Mouse (Mus musculus) heart, embryonic 12.5 days (tissue): ENCODE measurements at regions not wholly inside any gene's neighbourhood (a gene's known extent, or its start where the extent isn't known, plus 50 kb on each side); places are given as distances from the start of the nearest gene placed in this dataset.

ENCODE experiments used
- ATAC-seq: fragments of 200-750 bp; cut with Nextera tagmentation; 2 replicates; pipeline ENCODE4 v1.8.0; 2017; ENCODE audit warnings: moderate TSS enrichment, moderate library complexity; ENCODE audit not compliant: insufficient number of reproducible peaks, low FRiP score
- H3K27ac ChIP-seq: fragments of 300-500 bp; sonication (generic); 2 replicates; pipeline ENCODE4 v1.5.1; 2016; ENCODE audit warnings: mild to moderate bottlenecking, moderate library complexity; ENCODE audit not compliant: poor library complexity, severe bottlenecking
- H3K27me3 ChIP-seq: fragments of 300-500 bp; sonication (generic); replicated peaks from 2 replicates; pipeline ENCODE4 v1.6.1; 2016; ENCODE audit warnings: mild to moderate bottlenecking, moderate library complexity
- H3K36me3 ChIP-seq: fragments of 300-500 bp; sonication (generic); 2 replicates; pipeline ENCODE4 v1.6.1; 2016; ENCODE audit warnings: mild to moderate bottlenecking, moderate library complexity
- H3K4me1 ChIP-seq: fragments of 300-500 bp; sonication (generic); replicated peaks from 2 replicates; pipeline ENCODE4 v1.6.1; 2016; ENCODE audit warnings: mild to moderate bottlenecking
- H3K4me2 ChIP-seq: fragments of 300-500 bp; sonication (generic); 2 replicates; pipeline ENCODE4 v1.6.1; 2016; ENCODE audit warnings: mild to moderate bottlenecking, moderate library complexity
- H3K4me3 ChIP-seq: fragments of 300-500 bp; sonication (generic); 2 replicates; pipeline ENCODE4 v1.5.1; 2016; ENCODE audit warnings: mild to moderate bottlenecking
- H3K9ac ChIP-seq: fragments of 300-500 bp; sonication (generic); 2 replicates; pipeline ENCODE4 v1.6.1; 2016; ENCODE audit warnings: mild to moderate bottlenecking, moderate library complexity
- H3K9me3 ChIP-seq: fragments of 300-500 bp; sonication (generic); replicated peaks from 2 replicates; pipeline ENCODE4 v1.6.1; 2016; ENCODE audit warnings: mild to moderate bottlenecking, moderate library complexity
- WGBS: fragments of 180-500 bp; shearing (Covaris S2); methylation state at CpG from one replicate; pipeline ENCODE4 v1.1.7; 2016; 5-methylcytosine and 5-hydroxymethylcytosine counted together

DNA sequence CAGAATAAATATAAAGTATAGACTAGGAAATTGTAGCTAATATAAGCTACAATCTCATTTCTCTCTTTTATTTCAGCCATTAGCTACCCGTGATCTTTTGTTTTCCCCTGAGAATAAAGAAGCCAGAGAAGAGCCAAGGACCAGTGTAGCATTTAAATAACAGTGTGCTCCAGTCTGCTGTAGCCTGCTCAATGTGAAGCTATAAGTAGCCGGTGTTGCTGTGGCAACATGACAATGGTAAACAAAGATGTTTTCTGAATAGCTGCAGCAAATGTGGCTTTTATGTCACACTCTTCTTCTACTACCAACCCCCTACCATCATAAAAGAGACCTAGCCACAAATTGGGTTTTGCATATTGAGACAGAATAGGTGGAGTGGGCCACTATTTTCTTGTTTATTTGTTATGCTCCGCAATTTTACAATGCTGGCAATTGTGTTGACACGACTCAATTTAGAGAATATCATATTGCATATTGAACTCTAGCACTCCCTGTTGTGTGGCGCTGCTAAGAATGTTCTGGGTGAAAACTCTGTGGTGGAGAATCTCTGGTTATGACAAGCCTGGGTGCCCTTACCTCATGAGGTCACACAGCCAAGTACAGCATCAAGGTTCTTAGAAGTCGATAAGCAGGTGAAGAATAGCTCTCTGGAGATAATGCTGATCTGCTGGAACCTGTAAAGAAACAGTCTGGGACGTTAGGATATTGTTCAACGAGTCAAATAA lies 272.3 kb upstream of the Mmadhc start:
- no peak overlapping the region for H3K4me3 ChIP-seq
- no peaks in the 10 kb centered on the region for H3K36me3 ChIP-seq
- H3K4me2 ChIP-seq: no peak overlapping the region
- 68% methylated on average over 8 of the region's 8 CpGs for WGBS
- no peak overlapping the region for H3K27ac ChIP-seq
- H3K9ac ChIP-seq: no peak overlapping the region
- H3K9me3 ChIP-seq: no peaks in the 10 kb centered on the region
- no peak for ATAC-seq
- H3K27me3 ChIP-seq: no peaks in the 10 kb centered on the region
- H3K4me1 ChIP-seq: 0 out of 2 replicates have a peak, but pooled peaks cover 6% of the 10 kb centered on the region

DNA sequence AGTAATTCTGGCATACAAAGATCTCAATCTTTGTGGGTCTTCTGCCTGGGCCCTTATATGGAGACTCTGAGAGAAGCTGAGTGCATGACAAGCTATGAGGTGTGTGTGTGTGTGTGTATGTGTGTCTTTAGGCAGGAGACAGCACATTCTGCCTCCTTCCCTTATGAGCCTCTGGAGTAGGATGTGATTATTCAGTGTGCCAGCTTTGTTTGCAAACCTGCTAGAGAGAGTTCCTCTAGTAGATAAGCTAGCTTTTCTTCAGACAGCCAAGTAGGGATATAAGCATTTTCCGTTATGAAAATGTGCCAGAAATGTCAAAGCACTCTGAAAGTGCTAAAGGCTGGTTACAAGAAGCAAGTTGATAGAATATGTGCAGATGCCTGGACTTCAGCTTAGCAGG lies 270.9 kb upstream of the Mmadhc start:
- Histone ChIP-seq H3K36me3 (no peaks in the 10 kb centered on the region), H3K9me3 (no peaks in the 10 kb centered on the region), H3K4me1 (0 out of 2 replicates have a peak, but pooled peaks cover 6% of the 10 kb centered on the region), H3K27ac (no peak overlapping the region), H3K9ac (no peak overlapping the region), H3K4me2 (no peak overlapping the region), H3K4me3 (no peak overlapping the region), H3K27me3 (no peaks in the 10 kb centered on the region)
- WGBS: 55% methylated on average over 1 of the region's 1 CpGs
- ATAC-seq: no peak

DNA sequence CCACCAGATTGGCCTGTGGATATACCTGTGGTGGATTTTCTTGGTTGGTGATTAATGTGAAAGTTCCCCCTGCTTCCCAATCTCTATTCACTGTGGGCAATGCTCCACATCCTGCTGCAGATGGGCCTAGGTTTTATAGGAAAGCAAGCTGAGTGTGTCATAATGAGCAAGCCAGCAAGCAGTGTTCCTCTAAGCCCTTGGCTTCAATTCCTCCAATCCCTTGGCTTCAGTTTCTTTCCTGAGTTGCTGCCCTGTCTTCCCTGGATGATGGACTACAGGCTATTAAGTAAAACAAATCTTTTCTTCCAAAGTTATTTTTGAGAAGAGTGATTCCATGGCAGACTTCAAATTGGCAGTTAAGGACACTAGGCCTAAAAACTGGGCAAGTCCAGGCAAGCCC lies 257.4 kb upstream of the Mmadhc start:
- H3K9ac ChIP-seq: no peak overlapping the region
- H3K4me3 ChIP-seq: no peak overlapping the region
- no peak overlapping the region for H3K27ac ChIP-seq
- ATAC-seq: no peak
- H3K27me3 ChIP-seq: no peaks in the 10 kb centered on the region
- H3K9me3 ChIP-seq: no peaks in the 10 kb centered on the region
- H3K4me2 ChIP-seq: no peak overlapping the region
- no peaks in the 10 kb centered on the region for H3K4me1 ChIP-seq
- no peaks in the 10 kb centered on the region for H3K36me3 ChIP-seq

GRCm38 (mm10) chr2:50552437-50552836 lies 255.8 kb upstream of the Mmadhc start:
- H3K4me2 ChIP-seq: no peak overlapping the region
- H3K4me3 ChIP-seq: no peak overlapping the region
- H3K27ac ChIP-seq: no peak overlapping the region
- no peaks in the 10 kb centered on the region; the same call in 1 of the 2 replicates for H3K9me3 ChIP-seq
- H3K27me3 ChIP-seq: no peaks in the 10 kb centered on the region
- H3K36me3 ChIP-seq: no peaks in the 10 kb centered on the region
- H3K4me1 ChIP-seq: no peaks in the 10 kb centered on the region
- WGBS: 78% methylated on average over 2 of the region's 2 CpGs
- no peak for ATAC-seq
- H3K9ac ChIP-seq: no peak overlapping the region

GRCm38 (mm10) chr2:50549871-50550270 lies 253.3 kb upstream of the Mmadhc start:
- Histone ChIP-seq H3K27me3 (no peaks in the 10 kb centered on the region), H3K9ac (no peak overlapping the region), H3K4me1 (no peaks in the 10 kb centered on the region), H3K4me2 (no peak overlapping the region), H3K9me3 (no peaks in the 10 kb centered on the region; the same call in 1 of the 2 replicates), H3K4me3 (no peak overlapping the region), H3K36me3 (no peaks in the 10 kb centered on the region), H3K27ac (no peak overlapping the region)
- 64% methylated on average over 8 of the region's 8 CpGs for WGBS
- no peak for ATAC-seq

DNA sequence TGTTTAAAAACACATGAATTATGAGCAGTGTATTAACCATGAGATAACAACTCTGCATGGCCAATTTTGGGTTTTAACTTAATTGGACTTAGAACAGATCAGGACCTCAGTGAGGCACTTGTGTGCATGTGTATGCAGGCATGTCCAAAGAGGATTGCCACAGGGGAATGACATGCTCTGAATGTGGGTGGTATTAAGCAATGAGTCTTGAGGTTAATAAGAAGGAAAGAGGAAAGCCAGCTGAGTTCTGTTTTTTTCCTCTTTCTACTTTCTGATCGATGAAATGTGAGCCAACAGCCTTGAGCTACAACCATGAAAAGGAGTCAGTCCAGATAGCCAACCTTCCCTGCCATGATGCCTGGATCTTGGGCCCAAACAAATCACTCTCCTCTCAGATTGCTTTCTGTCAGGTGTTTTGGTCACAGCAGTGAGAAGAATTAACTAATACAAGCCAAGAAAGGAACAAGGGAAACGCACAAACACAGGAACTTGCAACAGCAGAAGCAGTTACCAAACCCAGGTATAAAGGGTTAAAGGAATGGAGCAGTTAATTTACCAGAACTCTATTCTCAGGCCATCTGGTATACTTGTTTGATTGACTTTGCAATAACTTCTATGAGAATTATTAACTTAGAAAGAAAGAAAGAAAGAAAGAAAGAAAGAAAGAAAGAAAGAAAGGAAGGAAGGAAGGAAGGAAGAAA lies 243.3 kb upstream of the Mmadhc start:
- no peak overlapping the region for H3K9ac ChIP-seq
- WGBS: 79% methylated on average over 2 of the region's 2 CpGs
- no peak overlapping the region for H3K27ac ChIP-seq
- H3K4me3 ChIP-seq: no peak overlapping the region
- no peak overlapping the region for H3K4me2 ChIP-seq
- no peaks in the 10 kb centered on the region for H3K36me3 ChIP-seq
- H3K4me1 ChIP-seq: no peaks in the 10 kb centered on the region
- no peak for ATAC-seq
- no peaks in the 10 kb centered on the region for H3K27me3 ChIP-seq
- no peaks in the 10 kb centered on the region for H3K9me3 ChIP-seq

- 80% methylated on average over 5 of the region's 5 CpGs for whole genome bisulfite sequencing
- H3K9me3 ChIP-seq: no peaks in the 10 kb centered on the region
- no peak overlapping the region for H3K4me2 ChIP-seq
- no peak for ATAC-seq
- no peaks in the 10 kb centered on the region for H3K27me3 ChIP-seq
- no peaks in the 10 kb centered on the region for H3K36me3 ChIP-seq
- no peak overlapping the region for H3K4me3 ChIP-seq
- H3K27ac ChIP-seq: no peak overlapping the region
- H3K9ac ChIP-seq: no peak overlapping the region
- H3K4me1 ChIP-seq: no peaks in the 10 kb centered on the region
Measured at GRCm38 (mm10) chr2:50538068-50538467, 241.5 kb upstream of the Mmadhc start.

DNA sequence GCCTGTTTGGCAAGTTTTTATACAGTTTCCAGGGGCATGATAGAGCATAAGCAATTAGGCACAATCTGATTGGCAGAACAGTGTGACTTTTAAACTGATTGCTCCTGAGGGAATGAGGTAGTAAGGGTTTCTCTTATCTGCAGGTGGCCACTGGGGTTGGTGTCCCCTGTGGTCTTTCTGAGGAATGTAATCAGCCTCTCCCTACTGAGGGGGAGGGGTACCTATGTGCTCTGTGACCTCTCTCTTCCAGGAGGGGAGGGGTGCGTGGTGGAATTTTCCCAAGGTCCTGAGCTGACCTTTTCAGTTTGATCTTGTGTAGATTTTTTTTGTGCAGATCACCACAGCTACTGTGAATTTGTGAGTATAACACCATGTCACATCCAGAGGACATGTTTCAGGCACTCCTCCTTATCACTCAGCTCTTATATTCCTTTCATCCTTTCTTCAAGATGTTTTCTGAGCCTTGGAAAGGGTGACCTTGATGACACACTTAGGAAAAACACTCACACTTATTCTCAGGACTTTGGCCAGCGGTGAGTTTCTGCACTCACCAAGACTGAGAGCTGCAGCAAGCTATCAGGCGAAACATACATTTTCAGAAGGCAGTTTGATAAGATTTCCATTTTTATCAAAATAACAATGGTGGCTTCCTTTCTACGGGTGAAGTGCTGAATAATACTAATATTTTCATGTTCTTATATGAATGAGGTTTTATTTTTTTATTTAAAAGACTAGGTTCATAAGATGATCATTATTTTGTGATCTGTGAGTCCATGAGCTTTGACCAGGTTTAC lies 238.7 kb upstream of the Mmadhc start:
- Histone ChIP-seq H3K27ac (no peak overlapping the region), H3K4me3 (no peak overlapping the region), H3K4me2 (no peak overlapping the region), H3K36me3 (no peaks in the 10 kb centered on the region), H3K9ac (no peak overlapping the region), H3K9me3 (no peaks in the 10 kb centered on the region), H3K4me1 (no peaks in the 10 kb centered on the region), H3K27me3 (no peaks in the 10 kb centered on the region)
- no peak for ATAC-seq
- WGBS: 45% methylated on average over 4 of the region's 4 CpGs

- H3K27me3 ChIP-seq: no peaks in the 10 kb centered on the region
- no peaks in the 10 kb centered on the region for H3K4me1 ChIP-seq
- no peak overlapping the region for H3K9ac ChIP-seq
- H3K4me2 ChIP-seq: no peak overlapping the region
- no peaks in the 10 kb centered on the region for H3K9me3 ChIP-seq
- H3K4me3 ChIP-seq: no peak overlapping the region
- 75% methylated on average over 2 of the region's 2 CpGs for WGBS
- H3K36me3 ChIP-seq: no peaks in the 10 kb centered on the region
- ATAC-seq: no peak
- no peak overlapping the region for H3K27ac ChIP-seq
Measured at GRCm38 (mm10) chr2:50533702-50534101, 237.1 kb upstream of the Mmadhc start.

DNA sequence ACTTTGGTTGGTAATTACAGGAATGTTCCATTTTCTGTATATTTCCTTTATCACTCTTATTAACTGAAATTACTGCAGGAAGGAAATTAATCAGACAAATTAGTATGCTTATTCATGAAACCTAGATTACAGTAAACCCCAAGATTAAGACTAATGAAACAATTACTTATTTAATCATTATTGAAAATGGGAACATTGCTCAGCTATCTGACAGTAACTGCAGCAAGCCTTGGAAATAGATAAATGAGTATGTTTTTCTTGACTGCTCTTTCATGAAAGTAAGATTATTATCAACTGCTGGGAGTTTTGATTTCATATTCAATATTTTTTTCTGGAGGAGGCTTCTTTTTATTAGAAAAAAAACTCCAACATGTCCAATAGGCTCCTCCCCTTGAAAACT lies 230.8 kb upstream of the Mmadhc start:
- Histone ChIP-seq H3K4me2 (no peak overlapping the region), H3K9ac (no peak overlapping the region), H3K9me3 (no peaks in the 10 kb centered on the region), H3K36me3 (no peaks in the 10 kb centered on the region), H3K27ac (no peak overlapping the region), H3K27me3 (no peaks in the 10 kb centered on the region), H3K4me3 (no peak overlapping the region), H3K4me1 (no peaks in the 10 kb centered on the region)
- ATAC-seq: no peak

GRCm38 (mm10) chr2:50524838-50525615 lies 228.4 kb upstream of the Mmadhc start:
- H3K36me3 ChIP-seq: no peaks in the 10 kb centered on the region
- 0 out of 2 replicates have a peak, but pooled peaks cover 3% of the 10 kb centered on the region for H3K4me1 ChIP-seq
- no peak overlapping the region for H3K27ac ChIP-seq
- H3K4me2 ChIP-seq: no peak overlapping the region
- 81% methylated on average over 10 of the region's 10 CpGs for WGBS
- ATAC-seq: no peak
- no peaks in the 10 kb centered on the region for H3K9me3 ChIP-seq
- H3K4me3 ChIP-seq: no peak overlapping the region
- no peaks in the 10 kb centered on the region for H3K27me3 ChIP-seq
- no peak overlapping the region for H3K9ac ChIP-seq
